Mouse (Mus musculus) forebrain, postnatal 0 days (tissue): ENCODE measurements at regions not wholly inside any gene's neighbourhood (a gene's known extent, or its start where the extent isn't known, plus 50 kb on each side); places are given as distances from the start of the nearest gene placed in this dataset.

ENCODE experiments used
- ATAC-seq: fragments of 200-750 bp; cut with Nextera tagmentation; 2 replicates; pipeline ENCODE4 v1.8.0; 2017; ENCODE audit warnings: mild to moderate bottlenecking, moderate library complexity
- DNase-seq: peaks from one replicate; pipeline ENCODE4 v3.0.0-alpha.2; 2015
- H3K27ac ChIP-seq: fragments of 300-500 bp; sonication (generic); 2 replicates; pipeline ENCODE4 v1.5.1; 2014; ENCODE audit warnings: low read depth, mild to moderate bottlenecking, antibody characterized with exemption, low read length, moderate library complexity, mixed read lengths
- H3K27me3 ChIP-seq: fragments of 300-500 bp; sonication (generic); 2 replicates; pipeline ENCODE4 v1.6.1; 2014; ENCODE audit warnings: mild to moderate bottlenecking, low read length, mixed read lengths; ENCODE audit not compliant: insufficient read depth
- H3K36me3 ChIP-seq: fragments of 300-500 bp; sonication (generic); 2 replicates; pipeline ENCODE4 v1.6.1; 2014; ENCODE audit warnings: mild to moderate bottlenecking, moderate library complexity; ENCODE audit not compliant: insufficient read depth
- H3K4me1 ChIP-seq: fragments of 300-500 bp; sonication (generic); 2 replicates; pipeline ENCODE4 v1.6.1; 2014; ENCODE audit warnings: antibody characterized with exemption; ENCODE audit not compliant: insufficient read depth
- H3K4me2 ChIP-seq: fragments of 300-500 bp; sonication (generic); 2 replicates; pipeline ENCODE4 v1.6.1; 2014; ENCODE audit warnings: low read depth, mild to moderate bottlenecking, moderate library complexity
- H3K4me3 ChIP-seq: fragments of 300-500 bp; sonication (generic); 2 replicates; pipeline ENCODE4 v1.5.1; 2014; ENCODE audit warnings: low read depth, low read length, mixed read lengths
- H3K9ac ChIP-seq: fragments of 300-500 bp; sonication (generic); 2 replicates; pipeline ENCODE4 v1.6.1; 2014; ENCODE audit warnings: mild to moderate bottlenecking
- H3K9me3 ChIP-seq: fragments of 300-500 bp; sonication (generic); 2 replicates; pipeline ENCODE4 v1.6.1; 2016; ENCODE audit warnings: low read length
- CTCF ChIP-seq: sonication (generic); IDR thresholded peaks from 2 replicates; pipeline ENCODE4 v1.5.1; 2016; ENCODE audit warnings: antibody characterized with exemption, control low read depth, low read depth
- WGBS: fragments of 180-500 bp; shearing (Covaris S2); extraction: QIAGEN DNeasy Blood & Tissue Kit; methylation state at CpG from one replicate; pipeline ENCODE4 v1.1.7; 2014; 5-methylcytosine and 5-hydroxymethylcytosine counted together

DNA sequence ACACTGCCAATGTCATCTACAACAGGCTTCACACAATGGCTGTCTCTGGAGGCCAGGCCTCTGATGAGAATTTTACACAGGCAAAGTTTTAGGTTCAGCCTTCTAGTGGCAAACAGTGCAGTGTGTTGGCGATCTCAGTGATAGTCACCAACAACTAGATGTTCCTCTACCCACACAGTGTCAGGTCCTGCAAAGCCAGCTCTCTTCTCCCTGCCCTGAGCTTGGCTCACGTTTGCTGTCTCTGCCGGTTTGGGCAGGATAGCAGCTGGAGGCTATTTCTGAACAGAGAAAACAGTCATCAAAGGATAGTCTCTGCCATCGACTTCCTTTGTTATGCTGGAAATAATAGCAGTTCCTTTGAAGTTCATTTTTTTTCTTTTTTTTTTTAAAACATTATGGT, 74.9 kb upstream of the Dlgap1 start:
- no peak for TF ChIP-seq CTCF
- H3K4me2 ChIP-seq = no peak overlapping the region
- ATAC-seq (no peak), DNase-seq (no peak)
- no peak overlapping the region for H3K27ac ChIP-seq
- no peak overlapping the region for H3K4me3 ChIP-seq
- H3K27me3 ChIP-seq = no peaks in the 10 kb centered on the region
- no peaks in the 10 kb centered on the region for H3K36me3 ChIP-seq
- WGBS = 55% methylated on average over 4 of the region's 4 CpGs
- no peaks in the 10 kb centered on the region for H3K4me1 ChIP-seq
- no peaks in the 10 kb centered on the region for H3K9me3 ChIP-seq
- no peak overlapping the region for H3K9ac ChIP-seq
